Mouse (Mus musculus) spleen, adult 12 weeks (tissue): ENCODE results near the gene U2surp.

ENCODE experiments used
- DNase-seq: peaks from one replicate; pipeline ENCODE4 v3.0.0; 2022; ENCODE audit warnings: low spot score

The U2surp gene

DNA sequence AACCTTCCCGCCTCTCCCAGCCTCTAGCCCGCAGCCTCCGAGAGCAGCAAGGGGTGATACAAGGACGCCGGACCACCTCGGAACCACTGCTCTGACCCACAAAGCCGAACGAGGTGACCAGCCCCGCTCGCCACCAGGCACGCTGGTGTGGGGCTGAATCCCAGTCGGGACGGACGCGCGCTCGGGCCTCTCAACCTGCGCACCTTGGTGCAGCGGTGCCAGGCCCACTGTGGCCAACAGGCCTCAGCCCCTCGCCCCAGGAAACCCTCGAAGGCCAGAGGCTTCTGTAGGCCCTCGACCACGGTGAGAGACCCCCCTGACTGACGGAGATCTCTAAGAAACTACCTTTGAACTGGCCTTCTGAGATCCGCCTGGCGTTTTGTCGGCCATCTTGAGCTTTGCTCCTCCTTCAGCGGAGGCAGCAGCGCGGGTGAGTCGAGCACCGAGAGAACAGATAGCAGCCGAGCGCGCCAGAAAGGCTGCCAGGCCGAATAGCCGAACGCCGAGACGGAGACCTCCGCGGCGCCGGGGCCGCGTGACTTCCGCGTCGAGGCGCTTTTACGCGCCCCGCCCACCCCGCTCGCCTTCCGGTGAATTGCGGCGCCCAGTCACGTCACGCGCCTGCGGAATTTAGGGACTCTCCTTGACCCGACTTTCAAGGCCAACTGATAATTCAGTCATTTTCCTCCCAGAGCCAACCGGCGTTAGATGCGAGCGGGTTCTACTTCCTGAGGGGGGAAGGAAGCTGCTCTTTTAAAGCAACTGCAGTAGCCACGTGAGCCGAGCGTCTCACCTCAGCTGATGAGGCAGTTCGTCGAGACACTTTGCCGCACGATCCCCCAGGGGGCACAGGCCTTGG lies at the start of gene U2surp:
Gene U2surp (minus strand): TSS at position 525 of the 859 bp plus-strand sequence.
- DNase-seq = peak; percentile 92

DNA sequence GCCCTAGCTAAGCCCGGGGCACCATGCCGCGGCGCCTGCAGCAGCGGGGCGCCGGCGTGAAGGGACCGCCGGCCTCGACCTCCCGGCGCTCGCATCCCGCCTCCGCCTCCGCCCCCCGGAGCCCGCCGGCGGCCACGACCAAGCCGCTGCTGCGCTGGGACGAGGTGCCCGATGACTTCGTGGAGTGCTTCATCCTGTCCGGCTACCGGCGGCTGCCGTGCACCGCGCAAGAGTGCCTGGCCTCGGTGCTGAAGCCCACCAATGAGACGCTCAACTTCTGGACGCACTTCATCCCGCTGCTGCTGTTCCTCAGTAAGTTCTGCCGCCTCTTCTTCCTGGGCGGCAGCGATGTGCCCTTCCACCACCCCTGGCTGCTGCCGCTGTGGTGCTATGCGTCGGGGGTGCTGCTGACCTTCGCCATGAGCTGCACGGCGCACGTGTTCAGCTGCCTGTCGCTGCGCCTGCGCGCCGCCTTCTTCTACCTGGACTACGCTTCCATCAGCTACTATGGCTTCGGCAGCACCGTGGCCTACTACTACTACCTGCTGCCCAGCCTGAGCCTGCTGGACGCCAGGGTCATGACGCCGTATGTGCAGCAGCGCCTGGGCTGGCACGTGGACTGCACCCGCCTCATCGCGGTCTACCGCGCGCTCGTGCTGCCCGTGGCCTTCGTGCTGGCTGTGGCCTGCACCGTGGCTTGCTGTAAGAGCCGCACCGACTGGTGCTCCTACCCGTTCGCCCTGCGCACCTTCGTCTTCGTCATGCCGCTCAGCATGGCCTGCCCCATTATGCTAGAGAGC lies 48.3 kb upstream of the U2surp start:
- peak; percentile 36 for DNase-seq

DNA sequence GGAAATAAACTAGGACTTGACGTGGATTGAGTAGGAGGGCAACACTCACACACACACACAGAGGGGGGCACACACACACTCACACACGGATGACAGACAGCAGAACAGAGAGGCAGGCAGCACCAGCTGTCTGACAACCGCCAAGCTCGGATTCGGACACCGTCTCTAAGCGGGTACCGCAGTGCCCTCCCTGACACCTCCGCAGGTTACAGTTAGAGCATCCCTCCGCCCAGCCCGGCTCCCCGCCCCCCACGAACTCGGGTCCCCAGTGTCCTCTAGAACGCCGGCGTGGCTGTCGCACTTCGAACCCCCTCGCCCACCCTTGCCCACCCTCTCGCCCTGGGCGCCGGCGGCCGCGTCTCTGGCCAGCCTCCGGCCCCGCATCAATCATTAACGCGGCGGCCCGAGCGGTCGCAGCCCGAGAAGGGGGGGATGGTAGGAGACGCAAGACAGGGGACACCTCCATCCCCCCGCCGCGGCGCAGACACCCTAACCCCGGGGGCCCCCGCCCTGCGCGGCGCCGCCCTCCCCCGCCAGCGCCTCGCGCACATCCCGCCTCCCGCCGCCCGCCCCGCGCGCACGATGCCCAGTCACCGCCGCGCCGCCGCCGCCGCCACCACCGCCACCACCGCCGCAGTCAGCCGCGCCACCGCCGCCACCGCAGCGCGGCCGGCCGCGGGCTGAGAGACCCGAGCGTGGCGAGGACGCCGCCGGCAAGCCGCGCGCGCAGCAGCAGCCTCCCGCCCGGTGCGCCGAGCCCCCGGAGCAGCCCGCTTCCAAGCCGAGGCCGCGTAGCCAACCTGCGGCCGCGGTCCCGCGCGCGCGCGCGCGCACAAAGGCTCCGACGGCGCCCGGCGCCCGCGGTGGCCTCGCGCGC lies 47.5 kb upstream of the U2surp start, which contains the start of gene Paqr9:
Gene Paqr9 (plus strand): TSS at position 599 of the 877 bp plus-strand sequence.
- DNase-seq = peak; percentile 57

GRCm38 (mm10) chr9:95558726-95559058 lies 46.9 kb upstream of the U2surp start:
- no peak for DNase-seq

DNA sequence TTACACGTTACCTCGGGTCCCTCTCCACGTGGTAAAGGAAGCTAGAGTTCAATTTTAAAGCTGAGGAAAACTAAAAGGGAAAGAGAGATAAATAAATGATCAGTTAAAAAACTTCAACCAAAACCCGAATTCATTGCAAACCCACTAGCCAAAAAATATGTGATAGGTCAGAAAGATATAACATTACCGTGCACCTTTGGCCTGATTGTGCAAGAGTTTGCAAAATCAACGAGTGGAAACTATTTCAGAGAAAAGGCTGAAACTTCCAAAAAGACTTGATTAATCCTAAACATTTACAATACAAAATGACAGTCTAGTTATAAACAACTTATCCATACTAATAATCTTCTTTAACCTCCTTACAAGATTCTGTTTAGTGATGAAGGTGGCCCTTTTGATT lies 45.9 kb upstream of the U2surp start:
- DNase-seq = no peak

DNA sequence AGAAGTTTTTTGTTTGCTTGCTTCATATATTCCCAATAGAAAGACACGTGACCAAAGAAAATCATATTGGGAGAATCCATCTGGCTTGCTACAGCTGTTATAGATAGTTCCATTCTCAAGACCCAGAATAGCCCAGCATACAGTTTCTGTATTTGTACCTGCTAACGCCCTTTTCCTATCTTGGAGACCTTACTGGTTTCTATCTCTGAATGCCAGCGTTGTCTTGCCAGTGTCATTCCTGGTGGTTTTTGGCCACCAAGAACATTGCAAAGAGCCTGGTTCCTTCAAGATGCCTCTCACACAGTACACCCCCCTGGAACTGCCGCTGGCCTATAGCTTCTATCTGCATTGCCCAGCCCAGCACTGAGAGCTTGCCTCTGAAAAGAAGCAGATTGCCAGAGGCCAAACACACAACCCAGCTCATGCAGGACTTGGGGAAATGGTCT lies 44.3 kb upstream of the U2surp start:
- DNase-seq = peak; percentile 50

DNA sequence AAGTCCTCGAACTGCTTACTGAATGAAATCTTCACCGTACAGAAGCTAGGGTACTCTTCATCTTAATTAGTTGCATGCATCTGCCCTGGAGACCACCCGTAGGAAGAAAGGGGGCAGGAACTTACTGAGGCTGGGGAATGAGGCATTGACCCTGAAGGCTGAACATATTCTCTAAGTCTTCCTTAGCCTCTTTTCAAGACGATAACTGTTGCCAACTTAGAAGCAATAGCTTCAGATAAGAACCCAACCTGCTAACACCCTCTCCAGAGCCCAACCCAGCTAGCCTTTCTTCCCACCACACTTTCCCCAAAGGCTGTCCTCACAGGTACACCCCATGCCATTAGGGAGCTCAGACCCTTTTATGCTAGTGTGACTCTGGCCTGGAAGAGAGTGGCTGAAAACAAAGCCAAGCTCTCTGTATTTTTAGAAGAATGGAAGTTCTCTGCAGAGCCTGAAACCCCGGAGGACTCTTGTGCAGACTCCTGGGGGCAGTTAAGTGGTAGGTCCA lies 43.5 kb upstream of the U2surp start:
- DNase-seq = peak; percentile 31

GRCm38 (mm10) chr9:95554231-95555221 lies 42.7 kb upstream of the U2surp start:
- peak; percentile 55 for DNase-seq

DNA sequence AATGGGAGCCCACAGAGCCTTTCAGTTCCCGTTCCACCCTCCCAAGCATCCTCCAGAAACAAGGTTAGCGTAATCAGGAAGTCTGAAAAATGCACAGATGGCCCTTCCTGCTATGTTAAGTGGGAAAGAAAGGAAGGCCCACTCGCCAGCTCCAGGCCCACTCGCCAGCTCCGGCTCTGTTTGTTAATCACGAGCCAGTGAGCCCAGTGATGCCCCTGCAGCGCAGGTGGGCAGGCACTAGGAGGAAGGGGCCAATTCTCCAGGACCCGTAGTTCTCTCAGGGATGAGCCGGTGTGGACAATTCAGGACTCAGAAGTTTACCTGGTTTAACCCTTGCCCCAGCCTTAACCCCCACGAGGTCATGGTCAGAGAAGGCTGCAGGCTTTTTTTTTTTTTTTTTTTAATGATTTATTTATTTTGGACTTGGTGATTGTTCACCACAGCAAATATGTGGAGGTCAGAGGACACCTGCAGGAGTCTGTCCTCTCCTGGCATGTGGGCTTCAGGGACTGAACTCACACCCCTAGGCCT lies 40.4 kb upstream of the U2surp start:
- no peak for DNase-seq

DNA sequence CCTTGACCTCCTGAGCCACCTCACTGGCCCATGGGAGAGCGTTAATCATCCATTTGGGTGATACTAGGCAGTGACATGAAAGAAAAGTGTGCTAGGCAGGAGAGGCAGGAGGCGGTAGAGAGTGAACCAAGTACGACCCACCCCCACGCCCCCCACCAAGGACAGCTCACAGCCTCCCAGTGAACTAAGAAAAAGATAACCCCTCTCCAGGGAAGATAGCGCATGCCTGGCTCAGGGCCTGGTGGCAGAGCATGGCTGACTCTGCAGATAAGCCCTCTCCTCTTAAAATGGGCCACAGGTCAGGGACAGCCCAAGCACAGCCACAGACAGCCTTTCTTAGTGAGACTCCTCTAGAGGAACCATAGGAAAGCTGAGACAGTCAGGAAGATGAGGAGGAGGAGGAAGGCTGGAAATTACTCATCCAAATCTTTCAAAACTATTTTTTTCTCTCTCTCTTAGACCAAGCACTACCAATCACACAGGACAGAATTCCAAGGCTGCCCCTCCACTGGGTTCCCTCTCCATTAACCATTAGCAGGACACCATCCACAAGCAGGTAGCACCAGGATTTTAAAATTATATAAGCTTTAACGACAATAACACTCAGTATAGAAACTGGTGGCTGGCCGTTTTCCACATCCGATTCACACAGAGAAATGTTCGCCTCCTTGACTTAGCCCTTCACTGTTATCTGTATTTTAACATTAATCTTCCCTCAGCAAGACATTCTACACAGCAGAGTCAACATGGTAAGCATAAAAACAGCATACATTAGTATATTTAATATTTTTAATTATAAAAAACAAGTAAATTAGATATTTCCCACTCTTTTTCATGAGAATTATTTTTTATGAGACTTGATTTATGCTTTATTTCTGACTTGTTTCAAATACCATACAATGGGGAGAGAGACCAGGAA lies 39.3 kb upstream of the U2surp start:
- DNase-seq = peak; percentile 41

GRCm38 (mm10) chr9:95549626-95550411 lies 38.0 kb upstream of the U2surp start:
- DNase-seq = no peak

GRCm38 (mm10) chr9:95546679-95547078 lies 34.9 kb upstream of the U2surp start:
- DNase-seq = peak; percentile 57

DNA sequence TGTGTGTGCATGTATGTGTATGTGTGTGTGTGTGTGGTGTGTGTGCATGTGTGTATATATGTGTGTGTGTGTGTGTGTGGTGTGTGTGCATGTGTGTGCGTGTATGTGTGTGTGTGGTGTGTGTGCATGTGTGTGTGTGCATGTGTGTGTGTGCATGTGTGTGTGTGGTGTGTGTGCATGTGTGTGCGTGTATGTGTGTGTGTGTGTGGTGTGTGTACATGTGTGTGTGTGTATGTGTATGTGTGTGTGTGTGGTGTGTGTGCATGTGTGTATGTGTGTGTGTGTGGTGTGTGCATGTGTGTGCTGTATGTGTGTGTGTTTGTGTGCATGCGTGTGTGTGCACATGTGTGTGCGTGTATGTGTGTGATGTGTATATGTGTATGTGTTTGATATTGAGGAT lies 32.8 kb upstream of the U2surp start:
- no peak for DNase-seq

DNA sequence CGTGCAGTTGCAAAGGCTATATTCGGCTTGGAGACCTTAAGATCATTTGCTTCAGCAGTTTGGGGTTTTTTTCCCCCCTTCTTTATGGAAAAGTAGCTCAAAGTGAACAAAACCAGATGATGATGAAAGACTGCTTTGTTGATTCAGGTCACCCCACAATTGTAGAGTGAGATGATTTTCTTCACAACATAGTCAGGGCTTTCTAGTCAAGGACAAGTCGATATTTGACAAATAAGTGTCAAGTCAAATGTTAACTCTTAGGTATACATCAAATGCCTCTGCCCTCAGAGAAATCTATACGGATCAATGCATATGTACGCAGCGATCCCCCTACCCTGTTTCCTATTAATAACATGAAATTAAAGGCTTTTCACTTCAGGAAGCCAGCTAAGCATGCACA lies 30.7 kb upstream of the U2surp start:
- no peak for DNase-seq

DNA sequence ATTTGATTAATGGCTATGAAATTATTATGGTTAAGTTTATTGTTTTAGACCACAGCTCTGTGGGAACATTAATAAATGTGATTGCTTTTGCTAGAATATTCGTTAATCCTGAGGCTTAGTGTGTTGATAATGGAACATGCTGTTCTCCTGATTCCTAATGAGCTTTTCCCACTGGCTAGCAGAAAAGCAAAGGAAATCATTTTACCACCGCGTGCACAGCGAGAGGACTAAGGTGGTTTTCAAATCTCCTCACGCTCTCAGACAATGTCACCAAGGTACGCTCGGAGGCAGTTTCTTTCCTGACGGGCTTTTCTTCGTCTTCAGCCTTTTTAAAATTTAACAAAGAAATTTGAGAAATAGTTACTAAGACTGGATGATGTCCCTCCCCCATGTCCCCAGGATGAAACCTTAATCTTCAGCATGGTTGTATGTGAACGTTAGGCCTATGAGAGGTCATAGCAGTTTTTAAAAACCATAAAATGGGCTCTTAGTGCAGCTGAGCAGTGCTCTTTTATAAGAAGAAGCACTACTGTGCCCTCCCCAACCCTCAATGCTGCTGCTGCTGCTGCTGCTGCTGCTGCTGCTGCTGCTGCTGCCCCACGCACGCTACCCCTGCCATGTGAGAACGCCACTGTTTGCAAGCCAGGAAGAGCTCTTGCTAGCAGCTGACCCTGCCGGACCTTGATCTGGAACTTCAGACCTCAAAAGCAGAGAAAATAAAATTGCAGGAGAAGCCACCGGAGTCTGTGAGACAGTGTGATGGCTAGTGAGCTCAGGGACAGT lies 30.0 kb upstream of the U2surp start:
- DNase-seq = no peak

- DNase-seq = no peak
These were observed 29.4 kb upstream of the U2surp start for GRCm38 (mm10) chr9:95541208-95541607.

DNA sequence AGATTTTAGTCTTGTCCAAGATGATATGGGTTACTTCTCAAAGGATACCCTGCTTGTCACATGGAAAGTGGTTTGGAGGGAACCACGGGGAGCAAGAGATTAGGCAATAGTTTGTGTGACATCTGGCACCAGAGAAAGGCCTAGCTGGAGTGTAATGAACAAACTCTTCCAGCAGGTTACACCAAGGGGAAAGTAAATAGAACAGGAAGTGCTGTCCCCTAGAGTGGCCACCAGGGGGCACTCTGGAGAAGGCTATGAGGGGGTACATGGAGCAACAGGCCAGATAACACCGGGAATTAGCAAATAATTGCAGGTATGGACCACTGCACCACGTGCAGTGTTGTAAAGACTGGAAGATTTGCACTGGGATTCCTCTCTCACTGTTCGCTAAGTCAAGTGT lies 28.7 kb upstream of the U2surp start:
- DNase-seq = peak; percentile 73
